Mouse (Mus musculus) neural tube, embryonic 10.5 days (tissue): ENCODE results near the gene Ggct.
"Not testable (repeated sequence)": the region's sequence is repeated elsewhere in the genome, so short reads cannot be mapped to it uniquely, and the experiment has no call there.

Experiments used
- DNase-seq: peaks from one replicate; pipeline ENCODE4 v3.0.0-alpha.2; 2017; ENCODE audit warnings: low spot score; ENCODE audit errors: extremely low spot score

Gene Ggct

DNA sequence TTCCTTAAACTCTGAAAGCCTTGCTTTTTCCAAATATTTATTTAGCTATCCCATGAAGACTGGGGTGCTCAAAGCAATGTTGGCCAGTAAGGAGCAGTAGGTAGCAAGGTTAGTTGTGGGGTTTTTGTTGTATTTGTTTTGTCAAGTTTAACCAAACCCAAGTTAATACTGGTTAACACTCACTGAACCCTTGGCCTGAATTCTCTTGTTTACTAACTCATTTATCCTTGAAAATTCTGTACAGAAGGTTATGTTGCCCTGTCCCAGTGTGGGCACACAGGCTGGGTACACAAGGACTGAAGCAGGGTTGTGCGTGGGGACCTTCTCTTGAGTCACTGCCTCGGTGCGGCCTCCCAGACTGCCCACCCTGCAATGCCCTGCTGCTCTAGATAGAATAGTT is 3.6 kb upstream of the Ggct start:
- DNase-seq = no peak

DNA sequence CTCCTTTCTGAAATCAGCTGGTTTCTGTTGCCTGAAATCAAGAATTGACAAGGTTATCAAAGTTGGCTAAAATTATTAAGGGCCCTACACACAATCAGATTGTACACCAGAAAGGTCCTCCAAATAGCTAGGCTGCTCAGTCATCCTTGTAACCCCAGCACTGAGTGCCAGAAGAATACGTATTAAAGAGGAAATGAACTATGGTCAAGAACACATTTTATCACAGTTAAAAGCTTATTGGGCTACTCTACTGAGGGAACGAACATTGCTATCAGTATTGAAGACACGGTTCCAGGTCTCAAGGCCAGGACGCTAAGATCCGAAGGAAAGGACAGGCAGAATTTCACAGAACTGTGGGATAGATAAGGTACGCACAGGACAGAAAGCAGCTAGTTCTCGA is 609 bp downstream of the Ggct start:
- DNase-seq = peak; percentile 17

DNA sequence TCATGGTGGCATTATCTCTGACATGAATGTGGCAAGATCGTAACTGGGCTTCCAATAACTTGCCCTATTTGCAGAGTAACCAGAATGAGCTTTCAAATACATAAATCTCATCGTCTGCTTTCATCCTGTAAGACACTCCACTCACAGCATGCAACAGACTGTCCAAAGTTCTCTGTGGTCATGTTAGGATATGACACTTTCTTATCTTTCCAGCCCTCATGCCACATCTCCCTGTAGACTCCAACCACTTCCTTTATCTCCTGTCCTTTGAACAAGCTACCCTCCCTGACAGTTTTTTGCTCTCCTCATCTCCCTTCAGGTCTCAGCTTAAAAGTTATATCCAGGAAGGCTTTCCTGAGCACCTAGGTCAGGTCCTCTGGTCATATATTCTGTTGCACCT is 1.6 kb downstream of the Ggct start:
- DNase-seq = no peak

DNA sequence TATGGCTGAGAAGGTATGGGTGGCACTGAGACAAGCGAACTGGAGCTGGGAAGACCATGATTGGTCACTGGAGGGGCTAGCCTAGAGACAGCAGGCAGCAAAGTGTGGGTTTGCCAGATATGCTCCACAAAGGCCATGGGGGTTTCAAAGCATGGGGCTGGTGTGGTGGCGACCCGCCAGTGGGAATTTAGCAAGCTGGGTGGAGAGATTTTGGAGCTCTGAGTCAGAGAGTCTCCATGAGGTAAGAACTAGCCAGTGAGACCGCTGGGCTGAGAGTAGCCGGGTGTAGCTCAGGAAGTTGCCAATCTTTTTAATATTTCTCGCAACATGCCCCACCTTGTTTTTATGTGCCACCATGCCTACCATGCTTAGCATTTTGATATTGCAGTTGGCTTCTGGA is 4.6 kb downstream of the Ggct start:
- DNase-seq = no peak

DNA sequence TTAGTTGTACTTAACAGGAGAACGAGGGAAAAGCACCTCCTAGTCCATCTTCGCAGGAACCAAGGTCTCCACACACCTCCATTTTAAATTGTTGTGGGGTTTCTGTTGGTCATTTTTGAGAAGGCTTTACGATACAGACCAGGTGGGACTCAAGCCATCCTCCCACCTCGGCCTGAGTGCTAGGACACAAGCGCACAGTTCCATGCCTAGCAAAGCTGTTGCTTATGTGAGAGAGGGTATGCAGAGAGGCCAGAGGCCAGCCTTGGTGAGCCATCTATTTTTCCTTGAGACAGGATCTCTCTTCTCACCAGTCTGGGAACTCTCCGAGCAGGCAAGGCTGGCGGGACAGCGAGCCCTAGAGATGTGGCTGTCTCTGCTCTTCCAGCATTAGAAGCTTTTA is 8.7 kb downstream of the Ggct start:
- no peak for DNase-seq

DNA sequence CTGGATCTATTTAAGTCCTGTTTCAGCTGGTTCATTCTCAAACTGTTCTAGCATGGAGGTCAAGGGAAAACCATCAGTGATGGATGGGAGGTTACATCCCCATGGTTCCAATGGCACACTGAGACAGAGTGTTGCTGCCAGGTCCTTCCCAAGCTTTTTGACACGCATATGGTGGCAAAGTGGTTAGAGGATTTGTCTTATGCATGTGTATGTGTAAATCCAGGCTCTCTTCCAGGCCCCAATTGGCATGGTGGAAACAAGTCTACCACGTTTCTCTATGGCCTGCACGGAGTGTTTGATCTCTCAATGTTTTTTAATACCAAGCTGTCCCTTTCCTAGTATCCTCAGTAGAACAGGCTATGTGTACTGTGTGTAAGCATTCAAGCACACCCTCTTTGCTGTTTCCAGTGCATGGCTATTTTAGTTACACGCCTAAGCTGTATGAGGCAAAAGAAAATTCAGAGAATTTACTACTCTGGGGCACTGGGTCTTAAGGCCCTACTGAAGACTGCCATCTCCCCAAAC is 9.2 kb downstream of the Ggct start:
- no peak for DNase-seq

DNA sequence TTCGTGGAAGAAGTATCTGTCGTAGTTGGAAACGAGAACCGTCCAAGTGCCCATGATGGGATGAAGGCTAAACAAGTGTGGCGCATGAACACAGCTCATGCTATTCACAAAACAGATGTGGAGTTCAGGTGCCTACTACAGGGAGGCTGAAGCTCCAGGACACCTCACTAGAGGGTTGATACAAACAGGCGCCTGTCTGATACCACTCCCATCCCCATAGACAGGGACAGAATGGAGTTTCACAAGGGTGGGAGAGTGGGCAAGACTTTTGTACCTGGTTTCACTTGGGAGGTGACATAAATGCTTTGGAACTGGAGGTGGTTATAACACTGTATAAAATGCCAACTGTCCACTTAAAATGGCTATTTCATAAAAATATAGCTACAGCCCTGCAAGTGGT is 13.3 kb downstream of the Ggct start:
- DNase-seq = no peak

DNA sequence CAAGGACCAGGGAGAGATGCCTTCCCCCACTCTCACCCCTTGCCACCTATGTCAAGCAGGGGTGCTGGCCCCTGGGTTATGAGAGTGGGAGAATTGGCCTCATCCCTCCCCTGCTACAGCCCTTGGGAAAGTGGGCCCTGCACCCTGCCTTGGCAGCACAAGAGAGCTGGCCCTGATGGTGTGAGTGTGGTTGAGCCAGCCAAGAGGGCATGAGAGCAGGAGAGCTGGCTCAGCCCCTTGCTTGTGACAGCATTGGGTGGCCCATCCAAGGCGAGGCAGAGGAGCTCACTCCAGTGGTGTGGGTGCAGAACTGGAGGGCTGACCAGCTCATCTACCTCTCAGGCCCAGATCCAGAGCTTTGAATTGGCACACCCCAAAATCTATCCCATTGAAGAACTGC is 17.1 kb downstream of the Ggct start:
- no peak for DNase-seq

DNA sequence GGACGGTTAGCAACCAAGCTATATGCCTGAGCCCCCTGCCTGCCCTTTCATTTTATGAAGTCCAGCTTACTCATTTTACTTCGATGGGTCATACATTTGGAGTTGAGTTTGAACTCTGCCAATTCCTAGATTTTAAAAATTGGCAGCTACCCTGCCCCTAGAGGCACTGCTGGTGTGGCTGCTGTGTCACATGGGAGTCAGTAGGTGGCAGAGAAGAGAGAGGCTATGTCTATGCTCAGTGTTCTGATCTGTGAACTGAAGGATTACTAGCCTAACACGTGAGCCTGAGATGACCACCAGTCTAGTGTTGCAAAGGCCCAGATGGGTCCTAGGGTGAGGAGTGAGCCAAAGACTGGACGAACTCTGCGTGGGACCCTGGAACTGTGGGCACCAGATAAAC is 18.2 kb downstream of the Ggct start:
- no peak for DNase-seq

DNA sequence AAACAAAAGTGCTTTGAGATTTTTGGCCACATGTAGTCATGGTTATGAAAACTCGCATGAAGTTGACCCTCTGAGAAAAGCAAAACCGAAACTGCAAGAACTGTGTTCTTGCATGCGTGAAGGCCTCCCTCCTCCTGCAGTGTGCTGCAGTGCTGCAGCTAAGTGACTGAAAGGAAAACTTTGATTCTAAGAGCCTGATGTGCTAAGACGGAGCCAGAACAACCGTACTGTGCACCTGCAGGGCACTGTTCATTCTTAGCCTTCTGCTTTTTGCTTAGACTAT is 19.9 kb downstream of the Ggct start:
- no peak for DNase-seq

DNA sequence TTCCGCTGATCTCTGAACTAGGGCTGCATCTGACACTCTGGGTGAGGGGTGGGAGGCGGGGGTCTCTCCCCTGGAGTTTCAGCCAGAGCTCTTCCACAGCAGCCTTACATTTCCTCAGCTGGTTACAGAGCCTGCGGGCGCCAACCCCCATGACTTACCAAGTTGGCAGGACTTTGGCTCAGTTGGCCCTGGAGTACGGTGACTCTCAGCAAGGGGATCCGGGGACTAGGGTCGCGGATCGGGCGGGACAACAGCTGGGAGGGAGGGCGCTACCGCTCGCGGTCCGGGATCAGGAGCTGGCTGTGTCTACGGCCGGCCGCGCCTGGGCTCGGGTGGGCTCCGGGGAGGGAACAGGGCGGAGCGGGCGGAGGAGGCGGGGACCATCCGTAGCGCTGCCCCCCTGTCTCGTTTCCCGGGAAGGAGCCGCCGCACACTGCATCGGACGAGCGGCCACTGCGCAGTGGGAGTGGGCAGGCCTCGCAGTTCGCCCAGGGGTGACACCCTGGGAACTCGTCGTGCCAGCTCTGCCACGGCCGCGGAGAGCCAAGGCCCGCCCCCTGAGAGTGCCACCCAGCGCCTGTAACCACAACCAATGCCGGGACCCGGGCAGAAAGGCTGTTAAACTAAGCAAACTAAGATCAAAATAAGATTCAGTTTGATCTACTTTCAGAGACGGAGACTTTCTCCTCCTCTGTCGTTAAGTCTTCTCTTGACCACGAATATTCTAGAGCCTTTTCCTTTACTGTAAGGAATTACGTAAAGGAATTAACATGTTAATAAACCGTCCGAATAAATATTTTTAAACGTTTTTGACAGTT is 20.4 kb downstream of the Ggct start, which contains the start of gene Nod1:
Nod1 (minus strand) TSS at position 502 of the 818 bp plus-strand sequence.
- DNase-seq = peak; percentile 70

DNA sequence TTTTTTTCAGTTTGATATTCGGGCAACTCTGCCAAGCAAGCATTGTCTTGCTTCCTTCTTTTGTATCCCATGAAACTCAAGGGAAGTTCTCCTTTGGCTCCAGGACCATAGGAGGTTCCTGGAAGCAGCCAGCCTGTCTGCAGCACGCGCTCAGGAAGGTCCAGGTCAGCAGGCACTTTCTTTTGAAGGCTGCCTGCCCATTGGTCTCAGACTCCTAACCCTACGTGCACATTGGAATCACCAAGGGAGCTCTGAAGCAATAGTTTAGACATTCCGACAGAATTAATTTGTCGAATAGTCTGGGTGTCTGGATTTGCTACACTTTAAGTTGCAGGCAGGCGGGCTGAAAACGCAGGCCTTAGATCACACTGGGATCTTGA is 21.0 kb downstream of the Ggct start:
- no peak for DNase-seq

DNA sequence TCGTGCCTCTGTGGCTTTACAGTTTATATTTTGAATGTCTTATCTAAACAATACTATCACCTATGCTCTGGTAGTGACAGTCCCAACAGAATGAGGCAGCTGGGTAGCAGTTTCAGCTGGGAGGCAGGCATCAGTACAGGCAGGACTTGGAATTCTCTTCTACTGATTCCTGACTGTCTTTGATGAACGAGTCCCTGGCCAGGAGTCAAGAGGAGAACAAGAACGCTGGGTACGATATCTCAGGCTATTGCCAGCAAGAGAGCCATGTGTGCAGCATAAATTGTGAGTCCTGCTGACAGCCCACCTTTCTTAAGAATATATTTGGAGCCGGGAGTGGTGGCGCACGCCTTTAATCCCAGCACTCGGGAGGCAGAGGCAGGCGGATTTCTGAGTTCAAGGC is 22.2 kb downstream of the Ggct start:
- no peak for DNase-seq

DNA sequence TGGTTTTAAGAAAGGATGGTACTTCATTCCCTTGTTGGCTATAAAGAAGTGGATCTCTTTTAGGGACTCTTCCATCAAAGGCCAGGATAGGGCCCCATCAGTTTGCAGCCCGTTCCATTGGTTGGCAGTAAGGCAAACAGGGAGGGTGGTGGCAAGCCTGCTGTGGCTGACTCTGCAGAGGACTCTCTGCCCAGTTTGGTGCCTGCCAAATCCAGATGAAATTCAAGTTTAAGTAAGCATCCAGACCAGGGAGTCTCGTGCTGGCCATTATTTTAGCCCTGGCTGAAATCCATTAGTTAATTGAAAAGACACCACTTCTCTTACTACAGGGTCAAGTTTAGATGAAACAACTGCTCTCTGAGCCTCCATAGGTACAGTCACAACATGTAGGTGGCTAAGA is 22.9 kb downstream of the Ggct start:
- no peak for DNase-seq

DNA sequence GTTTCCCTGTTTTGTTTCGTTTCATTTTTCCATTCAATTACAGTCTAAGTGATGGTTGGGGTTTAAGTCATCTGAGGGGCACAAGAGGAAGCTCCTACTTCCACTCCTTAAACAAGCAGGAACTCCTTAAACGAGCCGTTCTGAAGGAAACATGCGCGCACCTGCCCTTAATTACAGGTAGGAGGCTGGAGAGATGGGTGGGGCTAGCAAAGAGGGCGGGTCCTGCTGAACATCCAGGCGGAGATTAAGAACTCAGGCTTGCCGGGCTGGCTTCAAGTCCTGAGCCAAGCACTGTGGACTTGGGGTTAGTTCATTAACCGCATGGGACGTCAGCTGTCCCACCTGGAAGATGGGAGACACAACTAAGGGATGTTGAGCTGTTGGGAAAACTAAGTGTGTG is 25.2 kb downstream of the Ggct start:
- DNase-seq = no peak

DNA sequence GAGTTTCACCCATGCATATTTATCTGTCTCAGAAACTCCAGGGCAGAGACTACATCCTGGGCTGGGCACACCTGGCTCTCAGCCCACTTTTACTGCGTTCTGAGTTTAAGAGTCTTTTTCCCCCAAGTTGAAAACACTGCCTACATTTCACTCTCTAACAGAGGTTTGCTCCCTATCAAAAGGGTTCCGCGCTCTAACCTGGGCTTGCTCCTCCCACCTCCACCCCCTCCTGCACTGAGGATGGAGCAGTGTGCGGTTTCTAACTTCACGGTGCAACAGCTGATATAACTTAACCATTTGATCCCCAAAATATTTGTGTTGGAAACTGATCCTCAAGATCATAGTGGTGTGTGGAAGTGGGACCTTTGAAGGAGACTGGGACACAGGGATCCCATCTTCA is 27.5 kb downstream of the Ggct start:
- no peak for DNase-seq

DNA sequence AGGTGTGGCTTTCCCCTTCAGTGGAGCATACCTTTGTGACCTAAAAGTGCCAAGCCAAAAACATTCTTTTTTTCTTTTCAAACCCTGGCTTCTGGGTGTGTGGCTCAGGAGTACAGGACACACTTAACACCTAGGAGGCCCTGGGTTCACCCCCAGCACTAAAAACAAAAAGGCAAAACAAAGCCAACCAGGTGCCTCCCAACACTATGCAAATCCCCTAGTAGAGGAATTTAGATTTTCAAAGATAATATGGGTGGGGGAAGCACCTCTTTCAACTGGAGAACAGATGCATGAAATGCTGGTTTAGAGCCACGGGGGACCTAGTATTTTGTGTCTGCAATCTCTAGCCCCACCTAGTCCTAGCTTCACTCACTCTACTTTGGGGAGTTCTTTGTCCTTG is 28.0 kb downstream of the Ggct start:
- DNase-seq = no peak

DNA sequence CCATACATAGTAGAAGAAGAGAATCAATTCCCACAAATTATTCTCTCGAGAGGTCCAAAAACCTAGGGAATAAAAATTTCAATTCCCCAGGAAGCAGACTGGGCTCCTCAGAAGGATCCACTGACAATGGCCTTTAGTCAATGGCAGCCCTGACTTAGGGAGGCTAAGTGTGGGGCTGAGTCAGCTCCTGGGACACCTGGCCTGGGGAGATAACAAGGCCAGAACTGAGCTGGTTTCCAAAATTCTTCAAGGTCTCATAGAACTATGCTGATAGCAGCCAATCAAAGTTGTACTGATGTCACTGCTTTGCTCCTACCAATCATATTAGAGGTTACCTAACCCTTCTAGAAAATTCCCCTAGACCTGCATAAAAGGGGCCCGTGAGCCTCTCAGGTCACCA is 29.2 kb downstream of the Ggct start:
- no peak for DNase-seq

DNA sequence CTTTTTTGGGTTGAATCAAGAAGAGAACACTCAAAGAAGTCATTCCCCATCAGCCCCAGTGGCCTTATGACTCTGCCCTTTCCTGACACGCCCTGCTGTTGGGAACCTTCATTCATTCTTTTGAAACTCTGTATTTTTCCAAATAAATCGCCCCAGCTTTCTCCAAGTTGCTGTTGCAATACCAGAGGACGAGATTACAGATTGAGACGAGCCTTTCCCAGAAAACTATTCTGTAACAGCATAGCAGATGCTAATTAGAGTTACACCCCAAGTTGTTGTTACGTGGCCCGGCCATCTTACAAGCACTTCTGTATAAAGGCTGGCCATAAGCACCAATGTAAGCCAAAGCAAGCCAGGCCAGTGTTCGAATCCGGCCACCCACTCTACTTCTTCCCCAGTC is 35.1 kb downstream of the Ggct start:
- DNase-seq = no peak

DNA sequence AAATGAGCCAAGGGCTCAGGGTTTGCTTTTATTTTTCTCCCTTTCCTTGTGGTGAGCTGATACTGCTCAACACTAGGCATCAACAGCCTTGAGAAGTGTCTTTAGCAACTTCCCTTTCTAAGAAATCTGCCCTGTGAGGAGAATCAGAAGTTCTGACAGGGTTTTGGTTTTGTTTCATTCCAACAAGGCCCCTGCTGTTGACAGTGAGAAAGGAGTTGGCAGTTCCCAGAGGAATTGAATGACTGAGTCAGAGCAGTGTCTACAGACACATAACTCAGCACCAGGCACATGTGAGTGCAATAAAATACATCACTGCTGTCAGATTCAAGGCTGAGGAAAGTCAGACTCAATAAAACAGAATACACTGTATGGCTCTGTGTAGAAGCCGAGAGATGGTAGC is 36.3 kb downstream of the Ggct start:
- no peak for DNase-seq

DNA sequence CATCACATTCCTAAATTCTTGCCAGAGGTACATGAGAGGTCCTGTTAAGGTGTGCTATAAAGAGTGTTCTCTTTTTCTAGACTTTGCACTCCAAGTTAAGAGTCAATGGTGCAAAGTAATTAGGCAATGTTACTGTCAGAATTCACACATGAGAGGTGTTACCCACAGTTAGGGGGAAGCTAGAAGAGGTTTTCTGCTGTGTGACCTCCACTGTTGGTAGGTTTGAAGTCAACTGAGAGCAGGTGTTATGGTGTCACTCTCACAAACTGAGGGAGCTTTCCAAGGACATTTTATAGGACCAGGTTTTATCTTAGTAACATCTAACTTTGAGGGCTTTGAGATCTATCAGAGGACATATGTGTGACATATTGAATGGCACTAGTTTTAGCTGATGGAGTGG is 36.8 kb downstream of the Ggct start:
- DNase-seq = no peak

DNA sequence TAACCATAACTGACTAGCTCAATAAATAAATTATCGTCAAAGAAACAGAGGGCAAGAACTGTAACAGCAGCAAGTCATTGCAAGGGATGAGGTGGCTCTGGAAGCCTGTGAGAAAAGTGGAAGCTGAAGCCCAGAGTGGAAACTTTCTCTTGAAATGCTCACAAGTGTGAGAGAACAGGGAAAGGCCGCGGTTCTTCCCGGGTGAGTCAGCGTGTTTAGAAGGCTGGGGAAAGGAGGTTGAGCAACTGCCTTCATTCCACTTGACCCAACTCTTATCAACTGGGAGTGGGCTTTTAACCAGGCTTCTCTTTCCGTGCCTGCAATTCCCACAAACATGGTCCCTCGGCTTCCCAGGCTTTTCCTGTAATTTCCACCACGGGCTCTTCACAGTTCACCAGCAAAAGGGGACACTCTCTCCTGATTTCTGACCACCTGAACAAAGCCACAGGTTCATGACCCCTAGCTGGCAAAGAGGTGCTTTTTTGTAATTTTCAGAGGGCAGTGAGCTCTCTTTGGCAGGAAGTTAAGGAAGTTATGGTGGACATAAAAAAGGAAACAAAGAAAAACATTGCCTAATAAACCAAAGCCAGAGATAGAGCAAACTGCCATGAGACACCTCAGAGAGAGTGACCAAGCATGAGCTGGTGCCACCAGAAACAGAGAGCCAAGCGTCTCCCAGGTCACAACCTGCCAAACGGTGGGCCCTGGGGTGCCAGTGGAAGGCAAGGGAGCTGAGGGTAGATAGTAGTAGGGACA is 37.9 kb downstream of the Ggct start:
- DNase-seq = no peak

DNA sequence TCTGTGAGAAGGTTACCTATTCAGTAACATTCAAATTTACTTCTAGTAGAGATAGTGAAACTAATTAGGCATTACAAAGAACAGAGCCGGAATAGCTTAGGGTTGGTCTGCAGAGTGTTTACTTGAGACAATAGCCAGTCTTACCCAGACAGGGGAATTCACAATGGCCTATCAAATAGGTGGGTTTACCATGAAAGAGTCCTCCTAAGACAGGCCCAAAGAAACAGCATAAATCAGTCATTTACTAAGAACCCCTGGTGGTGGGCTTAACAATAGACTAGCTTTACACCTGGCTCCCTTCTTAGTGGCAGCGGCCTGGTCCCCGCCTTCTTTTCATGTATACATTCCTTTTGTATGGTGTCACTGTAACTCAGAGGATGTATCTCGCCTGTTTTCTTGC is 39.4 kb downstream of the Ggct start:
- DNase-seq = not testable (repeated sequence)
